Mouse (Mus musculus): Measurements from ENCODE around the gene Tmpo.

DNA sequence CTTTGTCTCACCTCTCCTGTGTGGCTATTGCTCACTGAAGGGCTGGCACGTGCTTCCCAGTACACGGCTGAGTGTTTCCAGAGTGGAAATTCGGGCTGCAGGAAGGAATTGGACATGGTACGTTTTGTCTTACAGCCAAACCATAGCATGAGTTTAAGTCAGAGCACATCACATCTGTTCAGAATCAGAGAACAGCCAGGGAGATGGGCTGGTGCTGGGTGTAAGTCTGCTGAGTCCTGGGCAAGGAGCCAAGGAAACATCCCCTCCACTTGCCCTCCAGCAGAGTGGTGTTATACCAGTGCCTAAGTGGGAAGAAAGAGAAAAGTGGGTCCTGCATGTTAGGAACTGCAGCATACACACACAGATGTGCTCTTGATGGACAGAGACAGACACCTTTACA lies 45.9 kb upstream of the Tmpo start:
- TF ChIP-seq POLR2A (IDR thresholded peaks at IDR 0.05; ENCODE audit: control insufficient read depth, low read depth, low read length) (no peak), CTCF (IDR thresholded peaks at IDR 0.05; ENCODE audit: control insufficient read depth, insufficient read depth, insufficient replicate concordance, low read depth, low read length) (no peak)
